Comparison of ENCODE assay signal across 10 mouse cellular contexts in the genomic region with DNA sequence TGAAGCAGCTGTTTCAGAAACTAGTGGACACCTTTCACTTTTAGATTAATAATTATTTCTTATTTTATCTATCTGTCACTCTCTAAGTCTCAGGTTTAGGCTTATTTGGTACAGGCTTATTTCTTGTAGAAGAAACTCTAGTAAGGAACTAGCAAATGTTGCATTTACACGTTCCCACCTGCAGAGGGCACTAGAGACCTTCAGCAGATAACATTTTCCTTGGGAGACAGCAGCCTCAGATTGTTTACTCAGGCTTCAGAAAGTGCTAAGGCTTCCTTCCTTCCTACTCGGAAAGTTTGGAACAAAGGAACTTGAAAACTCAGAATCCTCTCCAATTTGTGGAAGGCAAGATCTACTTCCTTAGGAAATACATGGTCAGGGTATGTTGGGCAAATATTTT. TPM values are rescaled to one million over a fixed set of nuclear protein-coding genes. Genes with fewer than 3 reads are reported as not detected.
DNase-seq lines count a peak whose midpoint lies in the region; ATAC-seq and TF ChIP-seq lines count a peak whose summit lies in the region.
"Had no signal": no experiment of that assay in that cellular context is flagged by ENCODE, and none has a peak within 500 bp of the region (broad histone marks: within the 10 kb centered on the region; RNA-seq: fewer than 3 reads in every experiment).

No protein-coding gene starts in this region.

- H3K27ac ChIP-seq in liver, adult 2 months (replicated peaks; ENCODE audit: insufficient read depth, low read depth, low read length), result no peak overlapping the region
- H3K27ac ChIP-seq in liver, embryonic 11.5 days (ENCODE audit: low read depth, low read length), result no peak overlapping the region
- no peak overlapping the region for H3K27ac ChIP-seq in embryonic facial prominence, embryonic 10.5 days (replicated peaks)
- H3K27ac ChIP-seq in intestine, postnatal 0 days (ENCODE audit: low read depth, low read length), result no peak overlapping the region
- no peak overlapping the region for H3K27ac ChIP-seq in neural tube, embryonic 11.5 days (ENCODE audit: low read depth, low read length)
- H3K27ac ChIP-seq: embryonic facial prominence, embryonic 15.5 days; midbrain, embryonic 12.5 days had no signal

- H3K27me3 ChIP-seq in liver, adult 2 months (ENCODE audit: control insufficient read depth, insufficient read depth, low read length), result no peaks in the 10 kb centered on the region
- H3K27me3 ChIP-seq in liver, embryonic 11.5 days (replicated peaks; ENCODE audit: control insufficient read depth, insufficient read depth, low read length), result no peaks in the 10 kb centered on the region
- H3K27me3 ChIP-seq in embryonic facial prominence, embryonic 10.5 days (replicated peaks; ENCODE audit: low read depth, poor library complexity, severe bottlenecking), result no peaks in the 10 kb centered on the region
- no peaks in the 10 kb centered on the region for H3K27me3 ChIP-seq in intestine, postnatal 0 days (replicated peaks; ENCODE audit: control insufficient read depth, insufficient read depth, low read length)
- no peaks in the 10 kb centered on the region for H3K27me3 ChIP-seq in neural tube, embryonic 11.5 days (ENCODE audit: control insufficient read depth, insufficient read depth, low read length)
- H3K27me3 ChIP-seq: embryonic facial prominence, embryonic 15.5 days; midbrain, embryonic 12.5 days had no signal

- no peak for ATAC-seq in liver, embryonic 11.5 days (replicated peaks; ENCODE audit: low FRiP score)
- ATAC-seq in intestine, postnatal 0 days, result no peak
- no peak for ATAC-seq in neural tube, embryonic 11.5 days (ENCODE audit: insufficient read depth, low FRiP score, low TSS enrichment)

- no peaks in the 10 kb centered on the region for H3K9me3 ChIP-seq in liver, embryonic 11.5 days (ENCODE audit: control insufficient read depth, low read length)
- no peaks in the 10 kb centered on the region for H3K9me3 ChIP-seq in embryonic facial prominence, embryonic 10.5 days
- H3K9me3 ChIP-seq in intestine, postnatal 0 days (ENCODE audit: control insufficient read depth), result no peaks in the 10 kb centered on the region
- no peaks in the 10 kb centered on the region for H3K9me3 ChIP-seq in neural tube, embryonic 11.5 days (ENCODE audit: control insufficient read depth, low read length)
- H3K9me3 ChIP-seq: embryonic facial prominence, embryonic 15.5 days; midbrain, embryonic 12.5 days had no signal

- intact Hi-C loops in left cerebral cortex, postnatal 14 days (cut with DNase I), result loop anchor here (1.0 kb wide), 1 partner anchor 41 kb away; no protein-coding TSS in a partner anchor

- no peaks in the 10 kb centered on the region for H3K4me1 ChIP-seq in liver, adult 2 months (ENCODE audit: control insufficient read depth, insufficient read depth, low read length)
- no peaks in the 10 kb centered on the region for H3K4me1 ChIP-seq in liver, embryonic 11.5 days (replicated peaks; ENCODE audit: control insufficient read depth, insufficient read depth, low read length)
- no peaks in the 10 kb centered on the region for H3K4me1 ChIP-seq in embryonic facial prominence, embryonic 10.5 days
- H3K4me1 ChIP-seq in intestine, postnatal 0 days (replicated peaks; ENCODE audit: control insufficient read depth, insufficient read depth, low read length), result no peaks in the 10 kb centered on the region
- no peaks in the 10 kb centered on the region for H3K4me1 ChIP-seq in neural tube, embryonic 11.5 days (ENCODE audit: control insufficient read depth, insufficient read depth, low read length)
- H3K4me1 ChIP-seq: embryonic facial prominence, embryonic 15.5 days had no signal

- TF ChIP-seq POLR2A in liver, adult 2 months (IDR thresholded peaks at IDR 0.05; ENCODE audit: extremely low read depth, insufficient read depth, low read length), result no peak

- DNase-seq in liver, adult 2 months (ENCODE audit: extremely low read depth, low read depth, low spot score), result peak; percentile 47
- DNase-seq in liver, embryonic 11.5 days (ENCODE audit: low spot score), result no peak
- DNase-seq in adrenal gland, postnatal 10 days, result peak; percentile 73
- peak; percentile 67 for DNase-seq in embryonic facial prominence, embryonic 10.5 days (ENCODE audit: low spot score)
- DNase-seq in left cerebral cortex, postnatal 14 days (ENCODE audit: low spot score in 2 of 2), result peak; percentile 79 to 83
- DNase-seq in neural tube, embryonic 11.5 days (ENCODE audit: low spot score), result peak; percentile 74
- no peak for DNase-seq in T-cell, adult 2 months (ENCODE audit: low spot score)

- 0% methylated on average over 2 of the region's 2 CpGs for WGBS in liver, adult 2 months
- 3% methylated on average over 2 of the region's 2 CpGs for WGBS in liver, embryonic 11.5 days
- WGBS in embryonic facial prominence, embryonic 10.5 days, result 3% methylated on average over 2 of the region's 2 CpGs
- WGBS in intestine, postnatal 0 days, result 1% methylated on average over 2 of the region's 2 CpGs
- WGBS in neural tube, embryonic 11.5 days, result 6% methylated on average over 2 of the region's 2 CpGs

- no peaks in the 10 kb centered on the region for H3K79me2 ChIP-seq in liver, adult 2 months (ENCODE audit: control insufficient read depth, insufficient read depth, low read length)

- no peak overlapping the region for H3K4me2 ChIP-seq in liver, embryonic 11.5 days
- no peak overlapping the region for H3K4me2 ChIP-seq in intestine, postnatal 0 days (replicated peaks; ENCODE audit: low read depth)
- H3K4me2 ChIP-seq in neural tube, embryonic 11.5 days (ENCODE audit: low read depth), result no peak overlapping the region
- H3K4me2 ChIP-seq: embryonic facial prominence, embryonic 15.5 days; midbrain, embryonic 12.5 days had no signal

- H3K36me3 ChIP-seq in liver, adult 2 months (ENCODE audit: control insufficient read depth, insufficient read depth, low read length), result no peaks in the 10 kb centered on the region
- no peaks in the 10 kb centered on the region for H3K36me3 ChIP-seq in liver, embryonic 11.5 days (ENCODE audit: control insufficient read depth, insufficient read depth, low read length)
- H3K36me3 ChIP-seq in embryonic facial prominence, embryonic 10.5 days (replicated peaks), result no peaks in the 10 kb centered on the region
- H3K36me3 ChIP-seq in intestine, postnatal 0 days (ENCODE audit: control insufficient read depth, insufficient read depth), result no peaks in the 10 kb centered on the region
- H3K36me3 ChIP-seq in neural tube, embryonic 11.5 days (ENCODE audit: control insufficient read depth, insufficient read depth, low read length), result no peaks in the 10 kb centered on the region
- H3K36me3 ChIP-seq: embryonic facial prominence, embryonic 15.5 days; midbrain, embryonic 12.5 days had no signal

- peak; percentile 37 for TF ChIP-seq CTCF in liver, adult 2 months (IDR thresholded peaks at IDR 0.05; ENCODE audit: low read depth, low read length)
- peak; percentile 95 for TF ChIP-seq CTCF in intestine, postnatal 0 days (IDR thresholded peaks at IDR 0.05; ENCODE audit: low read depth)

- no peak overlapping the region for H3K4me3 ChIP-seq in liver, adult 2 months (ENCODE audit: insufficient read depth, low read depth, low read length)
- no peak overlapping the region for H3K4me3 ChIP-seq in liver, embryonic 11.5 days (ENCODE audit: low read depth, low read length)
- H3K4me3 ChIP-seq in embryonic facial prominence, embryonic 10.5 days, result no peak overlapping the region
- H3K4me3 ChIP-seq in intestine, postnatal 0 days (ENCODE audit: low read depth, low read length), result no peak overlapping the region
- H3K4me3 ChIP-seq in neural tube, embryonic 11.5 days (ENCODE audit: low read depth, low read length), result no peak overlapping the region
- H3K4me3 ChIP-seq: embryonic facial prominence, embryonic 15.5 days; midbrain, embryonic 12.5 days had no signal

- no peak overlapping the region for H3K9ac ChIP-seq in liver, adult 2 months (ENCODE audit: low read depth, low read length)
- H3K9ac ChIP-seq in liver, embryonic 11.5 days (ENCODE audit: low read depth, low read length), result no peak overlapping the region
- H3K9ac ChIP-seq in intestine, postnatal 0 days (ENCODE audit: low read depth, low read length), result no peak overlapping the region
- H3K9ac ChIP-seq in neural tube, embryonic 11.5 days (ENCODE audit: low read length), result no peak overlapping the region
- H3K9ac ChIP-seq: embryonic facial prominence, embryonic 15.5 days; midbrain, embryonic 12.5 days had no signal

RNA-seq across cellular contexts. Expression of a gene that starts 52.6 kb away (rescaled TPM):
- 0.20 and 4.9 TPM in 2 replicates for total RNA-seq in liver, adult 2 months (2014; rRNA removed)
- 0.01 TPM in 1 of 2 replicates, not detected in the other for polyA plus RNA-seq in liver, adult 2 months (2012; rRNA removed)
- 1.7 and 4.5 TPM in 2 replicates for polyA plus RNA-seq in liver, embryonic 11.5 days (2014; fragmentation: Nextera tagmentation; extraction: Ambion mirVana)
- 100 to 1,000 TPM in 1 of 2 experiments, 10 to 100 TPM in 1; 87.1 to 370 TPM for total RNA-seq in adrenal gland, postnatal 10 days (2021)
- 0.64 and 1.5 TPM in 2 replicates for polyA plus RNA-seq in embryonic facial prominence, embryonic 10.5 days (2016; fragmentation: Nextera tagmentation; extraction: Ambion mirVana)
- polyA plus RNA-seq in intestine, postnatal 0 days (2015; fragmentation: Nextera tagmentation; extraction: Ambion mirVana), result 0.01 and 0.20 TPM in 2 replicates
- total RNA-seq in left cerebral cortex, postnatal 14 days (2021), result 1 to 10 TPM in 1 of 2 experiments, under 1 TPM in 1; 0.64 to 1.8 TPM
- polyA plus RNA-seq in neural tube, embryonic 11.5 days (2014; fragmentation: Nextera tagmentation; extraction: Ambion mirVana), result 14.6 and 19.7 TPM in 2 replicates

Comparison
In these comparisons a context has a peak if more than half of its experiments do, and no peak if none do; other contexts are left out.
1. DNase-seq: peak in liver, adult 2 months (single experiment), adrenal gland, postnatal 10 days (single experiment), embryonic facial prominence, embryonic 10.5 days (single experiment), left cerebral cortex, postnatal 14 days (2 of 2) and neural tube, embryonic 11.5 days (single experiment); none in liver, embryonic 11.5 days (single experiment) and T-cell, adult 2 months (single experiment).